Mouse (Mus musculus) adrenal gland, adult 18-20 months (tissue): ENCODE measurements around the gene Pdzd3. TPM values are rescaled to one million over a fixed set of nuclear protein-coding genes. Genes with fewer than 3 reads are reported as not detected.
A peak's percentile ranks its signal among the peaks of the same experiment; 100 is the strongest.
"Not testable (repeated sequence)": the region's sequence is repeated elsewhere in the genome, so short reads cannot be mapped to it uniquely, and the experiment has no call there.

Source experiments
- DNase-seq, 2 experiments: peaks; one replicate each; pipeline ENCODE4 v3.0.0; 2021 to 2022; ENCODE audit warnings: low spot score in 2 of 2
- long read RNA-seq, 2 experiments: library from polyadenylated mRNA; stranded (forward); transcript quantifications; one replicate each; pipeline ENCODE4 v2.0.0; 2021
- total RNA-seq, 2 experiments: library from RNA; stranded (reverse); gene quantifications; 1 replicate in 1 of 2; 2 replicates in 1 of 2; pipeline ENCODE4 v1.2.3; 2021

Gene Pdzd3
- not detected for total RNA-seq
- long read RNA-seq, experiment 1 = 0 reads
- long read RNA-seq, experiment 2 = 0 reads

DNA sequence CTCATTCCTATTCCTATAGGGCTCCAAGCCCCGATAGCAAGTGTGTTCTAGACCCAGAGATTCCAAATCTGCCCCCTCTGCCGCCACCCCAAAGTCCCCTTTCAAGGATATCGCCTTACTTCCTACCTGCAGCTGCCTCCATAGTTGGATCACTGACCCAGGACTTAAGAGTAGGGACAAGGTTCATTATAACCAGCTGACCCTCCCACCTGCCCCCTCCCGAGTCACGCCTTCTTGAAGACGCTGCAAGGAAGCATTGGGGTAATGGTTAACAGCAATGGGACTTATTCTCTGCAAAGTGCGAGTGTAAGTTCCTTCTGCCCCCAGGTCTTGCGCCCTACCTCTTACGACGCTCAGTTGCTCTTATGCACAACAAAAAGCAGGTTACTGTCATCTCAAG lies at the start of gene Pdzd3:
TSS of gene Pdzd3 (minus strand) at position 158 of the 400 bp plus-strand sequence.
- no peak for DNase-seq

DNA sequence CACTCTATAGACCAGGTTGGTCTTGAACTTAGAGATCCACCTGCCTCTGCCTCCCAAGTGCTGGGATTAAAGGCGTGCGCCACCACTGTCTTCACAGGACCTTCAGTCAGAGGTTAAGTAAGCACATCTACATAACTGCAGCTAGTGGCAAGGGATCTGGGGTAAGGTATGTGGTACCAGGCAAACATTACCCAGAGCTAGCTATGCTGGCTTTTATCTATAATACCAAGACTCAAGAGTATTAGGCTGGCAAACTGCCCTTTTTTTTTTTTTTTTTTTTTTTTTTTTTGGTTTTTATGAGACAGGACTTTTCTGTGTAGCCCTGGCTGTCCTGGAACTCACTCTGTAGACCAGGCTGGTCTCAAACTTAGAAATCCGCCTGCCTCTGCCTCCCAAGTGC lies 48.7 kb upstream of the Pdzd3 start:
- DNase-seq = not testable (repeated sequence)

DNA sequence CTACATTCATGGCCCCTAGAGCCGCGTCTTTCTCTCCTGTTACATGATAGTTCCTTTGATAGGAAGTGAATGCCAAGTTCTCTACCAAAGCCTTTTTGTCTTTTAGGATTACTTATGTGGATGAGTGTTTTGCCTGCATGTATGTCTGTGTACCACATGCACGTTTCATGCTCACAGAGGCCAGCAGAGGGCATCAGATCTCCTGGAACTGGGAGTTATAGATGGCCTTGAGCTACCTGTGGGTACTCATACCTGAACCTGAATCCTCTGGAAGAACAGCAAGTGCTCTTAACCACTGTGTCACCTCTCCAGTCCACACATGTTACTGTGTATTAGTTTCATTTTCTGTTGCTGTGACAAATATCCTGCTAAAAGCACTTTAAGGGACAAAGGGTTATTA lies 41.2 kb upstream of the Pdzd3 start:
- DNase-seq = no peak

DNA sequence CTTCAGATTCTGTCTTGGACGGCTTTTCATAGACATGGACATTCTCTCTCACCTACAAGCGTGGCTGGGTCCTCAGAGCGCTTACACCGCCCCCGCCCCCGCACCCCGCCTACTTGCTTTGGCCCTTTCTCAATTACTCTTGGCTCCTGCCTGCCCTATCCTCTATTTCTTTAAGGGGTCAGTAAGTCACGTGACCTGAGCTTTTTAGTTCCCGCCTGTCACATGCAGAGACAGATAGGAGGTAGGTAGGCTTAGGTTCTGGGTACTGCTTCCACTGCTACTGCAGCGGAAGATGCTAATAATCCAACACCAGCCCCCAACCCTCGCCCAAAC lies 37.7 kb upstream of the Pdzd3 start:
- no peak for DNase-seq

DNA sequence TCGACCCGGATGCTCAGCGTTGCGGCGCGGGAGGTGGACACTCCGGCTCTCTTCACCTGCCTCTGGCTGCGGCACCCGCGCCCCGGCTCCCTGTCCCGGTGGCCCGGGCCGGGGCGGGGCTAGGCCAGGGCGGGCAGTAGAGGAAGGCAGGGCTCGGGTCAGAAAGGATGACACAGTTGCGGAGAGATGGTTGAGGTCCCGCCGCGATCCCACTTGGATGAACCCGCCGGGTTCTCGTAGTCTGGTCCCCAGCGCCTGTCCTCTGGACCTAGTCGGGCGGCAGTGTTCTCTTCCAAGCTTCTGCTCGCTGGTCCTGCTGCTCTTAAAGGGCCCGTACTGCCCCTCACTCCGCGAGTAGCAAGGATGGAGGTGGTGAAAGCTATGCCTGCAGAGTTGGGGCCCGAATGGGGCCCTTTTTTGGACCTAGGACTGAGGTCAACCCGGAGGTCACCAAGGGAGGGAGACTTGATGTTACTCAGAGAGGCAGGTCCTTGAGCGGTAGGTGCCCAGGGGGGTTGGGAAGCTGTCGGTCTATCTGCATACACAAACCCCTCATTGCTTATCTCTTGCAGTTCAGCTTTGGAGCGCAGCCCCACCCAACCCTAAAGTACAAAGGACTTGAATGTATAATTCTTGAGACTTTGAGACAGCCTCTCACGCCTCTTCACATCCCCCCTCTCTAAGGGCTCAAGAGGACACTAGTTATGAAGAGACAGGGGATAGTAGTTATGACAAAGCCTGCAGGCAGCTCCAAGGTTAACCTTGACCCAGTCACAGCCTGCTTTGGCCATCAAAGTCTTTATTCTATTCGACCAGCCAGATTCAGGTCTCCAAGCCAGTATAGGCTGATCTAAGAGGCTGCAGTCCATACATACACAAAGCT lies 37.0 kb upstream of the Pdzd3 start, which contains the start of gene Abcg4:
TSS of gene Abcg4 (minus strand) at position 540 of the 883 bp plus-strand sequence.
- DNase-seq = peak; percentile 50 to 58

DNA sequence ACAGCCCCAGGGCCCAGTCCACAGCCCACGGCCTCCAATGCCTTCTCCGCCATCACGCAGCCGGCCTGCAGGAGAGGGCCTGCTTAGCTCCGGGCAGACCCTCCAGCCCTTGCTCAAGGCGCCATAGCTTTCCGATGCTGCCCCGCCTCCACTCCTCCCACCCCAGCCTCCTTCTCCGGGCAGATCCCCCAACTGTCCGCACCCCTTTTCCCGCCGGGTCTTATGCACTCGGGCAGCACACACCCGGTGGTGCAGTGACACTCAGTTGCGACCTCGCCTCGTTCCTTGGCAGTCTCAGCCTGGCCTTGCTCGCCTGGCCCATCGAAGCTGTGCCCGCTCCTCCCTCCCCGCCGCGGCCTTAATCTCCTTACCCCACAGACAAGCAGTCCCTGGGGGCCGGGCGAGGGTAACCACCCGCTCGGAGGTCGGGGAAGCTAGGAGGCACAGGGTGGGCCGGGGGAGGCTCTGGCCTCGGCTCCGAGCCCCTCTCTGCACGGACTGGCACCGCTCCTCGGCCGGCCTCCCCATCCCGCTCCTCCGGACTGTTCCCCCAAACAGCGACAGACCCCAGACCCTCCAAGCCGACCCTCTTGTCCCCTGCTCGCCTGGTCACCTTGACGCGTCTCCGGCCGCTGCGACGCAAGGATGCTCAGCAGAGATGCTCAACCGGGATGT lies 36.3 kb upstream of the Pdzd3 start:
- DNase-seq = peak in 1 of 2 experiments; percentile 50

- no peak for DNase-seq
Measured at GRCm38 (mm10) chr9:44287003-44287400, 35.7 kb upstream of the Pdzd3 start.

DNA sequence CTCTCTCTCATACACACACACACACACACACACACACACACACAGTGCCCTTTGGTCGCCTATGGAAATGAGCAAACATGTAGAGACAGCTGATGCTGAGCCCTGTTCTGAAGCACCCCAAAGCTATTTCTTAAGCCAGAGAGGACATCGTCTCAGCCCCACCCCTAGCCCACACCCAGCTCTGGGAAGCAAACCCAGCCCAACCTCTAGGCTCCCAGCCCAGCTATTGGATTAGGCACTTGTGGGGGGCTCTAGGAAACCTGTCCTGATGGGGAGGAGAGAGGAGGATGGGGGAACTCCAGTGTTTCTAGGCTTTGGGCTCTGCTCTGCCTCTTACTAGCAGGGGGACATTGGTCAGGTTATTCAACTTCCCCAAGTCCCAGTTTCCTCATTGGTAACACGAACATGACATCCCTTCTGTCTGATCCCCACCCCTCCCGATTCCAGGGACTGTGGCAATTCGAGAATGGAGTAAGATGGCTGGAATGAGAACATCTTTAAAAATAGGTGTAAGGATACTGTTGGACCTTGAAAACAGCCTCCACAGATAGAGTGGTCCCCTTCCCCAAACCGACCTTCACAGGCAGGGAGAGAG lies 35.1 kb upstream of the Pdzd3 start:
- no peak for DNase-seq

- DNase-seq = no peak
Measured at GRCm38 (mm10) chr9:44283183-44283582, 31.9 kb upstream of the Pdzd3 start.

- DNase-seq = no peak
Measured at GRCm38 (mm10) chr9:44269973-44270372, 18.7 kb upstream of the Pdzd3 start.

DNA sequence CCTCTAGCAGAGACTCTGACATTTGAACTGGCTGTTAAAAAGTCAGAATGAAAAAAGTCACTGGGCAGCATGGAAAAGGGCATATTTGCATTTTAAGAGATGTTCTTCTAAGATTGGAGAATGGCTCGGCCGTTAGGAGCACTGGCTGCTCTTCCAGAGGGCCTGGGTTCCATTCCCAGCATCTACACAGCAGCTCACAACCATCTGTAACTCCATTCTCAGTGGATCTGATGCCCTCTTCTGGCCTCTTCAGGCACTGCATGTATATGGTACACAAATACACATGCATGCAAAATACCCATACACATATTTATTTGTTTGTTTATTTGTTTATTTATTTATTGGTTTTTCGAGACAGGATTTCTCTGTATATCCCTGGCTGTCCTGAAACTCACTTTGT lies 17.8 kb upstream of the Pdzd3 start:
- DNase-seq = no peak

DNA sequence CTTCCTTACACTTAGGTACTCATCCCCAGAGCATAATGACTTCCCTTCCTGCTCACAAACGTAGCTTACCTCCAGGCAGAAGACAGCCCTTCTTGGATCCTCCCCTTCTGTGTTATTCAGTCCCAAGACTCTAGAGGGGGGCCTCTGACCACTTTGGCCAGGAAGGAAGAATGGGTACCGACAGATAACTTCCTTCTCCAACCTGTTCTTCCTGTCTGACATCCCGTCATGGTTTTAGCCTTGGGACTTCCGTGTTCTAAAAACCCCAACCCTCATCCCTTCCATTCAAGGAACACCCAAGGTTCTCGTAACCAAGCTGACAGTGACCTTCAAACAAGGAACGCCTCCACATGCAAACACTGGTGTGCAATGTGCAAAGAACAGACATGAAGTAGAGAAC lies 17.2 kb upstream of the Pdzd3 start, which contains the start of gene Nlrx1:
TSS of gene Nlrx1 (minus strand) at position 168 of the 400 bp plus-strand sequence.
- no peak for DNase-seq

DNA sequence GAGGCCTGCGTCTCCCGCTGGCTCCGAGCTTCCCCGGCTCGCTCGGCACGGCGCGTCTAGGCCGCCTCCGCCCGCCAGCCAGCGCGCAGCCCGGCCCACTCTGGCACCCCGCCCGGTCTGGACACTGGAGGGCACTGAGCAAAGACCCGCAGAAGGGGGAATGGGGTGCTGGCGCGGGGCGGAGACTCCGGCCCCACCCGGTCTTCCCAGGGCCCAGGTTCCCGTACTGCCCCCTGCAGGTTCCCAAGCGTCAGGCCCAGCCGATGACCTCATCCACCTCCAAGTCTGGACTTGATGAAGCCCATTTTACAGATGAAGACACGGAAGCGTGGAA lies 16.7 kb upstream of the Pdzd3 start:
- DNase-seq = peak; percentile 93

DNA sequence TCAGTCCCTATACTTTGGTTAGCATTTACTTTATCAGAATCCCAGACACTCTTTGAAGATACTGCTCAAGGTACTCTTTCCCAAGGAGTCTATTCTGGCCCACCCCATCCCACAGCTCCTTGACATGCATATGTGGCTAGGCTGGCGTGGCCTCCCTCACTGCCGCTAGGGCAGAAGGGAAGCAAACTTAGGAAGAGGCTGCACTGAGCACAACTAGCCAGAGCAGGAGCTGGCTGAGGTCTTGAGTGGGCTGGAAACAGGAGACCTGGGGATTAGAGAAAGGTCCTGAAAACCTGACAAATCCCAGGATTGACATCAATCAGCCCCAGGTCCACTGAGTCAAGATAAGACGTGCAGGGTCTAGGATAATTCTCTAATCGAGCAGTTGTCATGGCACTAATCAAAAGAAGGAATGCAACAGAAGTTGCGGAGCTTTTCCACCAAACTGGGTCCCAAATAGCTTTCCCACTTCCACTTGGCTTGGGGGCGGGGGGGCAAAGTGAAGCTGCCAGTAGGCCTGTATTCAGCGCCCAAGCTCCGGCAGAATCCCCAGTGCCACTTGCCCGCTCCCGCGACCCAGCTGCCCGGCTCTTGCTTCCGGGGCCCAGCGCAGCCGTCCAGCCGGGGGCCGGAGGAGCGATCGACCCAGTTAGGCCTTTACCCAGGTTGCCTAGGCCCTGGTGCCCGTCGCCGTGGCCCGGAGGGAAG lies 16.2 kb upstream of the Pdzd3 start:
- no peak for DNase-seq

- DNase-seq = no peak
Measured at GRCm38 (mm10) chr9:44266478-44267226, 15.4 kb upstream of the Pdzd3 start.

DNA sequence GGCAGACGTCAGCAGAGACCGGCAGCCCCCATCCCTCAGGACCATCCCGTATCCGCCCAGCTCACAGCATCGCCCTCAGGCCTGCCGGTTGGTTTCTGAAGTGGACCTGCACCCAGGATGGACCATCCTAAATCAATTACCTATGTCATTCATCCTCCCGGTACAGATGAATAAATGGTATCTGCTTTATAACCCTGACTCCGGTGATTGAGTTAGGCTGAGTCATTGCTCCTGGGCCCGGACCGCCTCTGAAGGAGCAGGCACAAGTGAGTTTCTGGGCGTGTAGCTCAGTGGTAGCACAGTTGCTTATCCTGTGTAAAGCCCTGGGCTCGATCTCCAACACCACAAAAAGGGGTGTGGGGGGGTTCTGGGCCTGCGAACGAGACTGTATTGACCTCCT lies 10.1 kb upstream of the Pdzd3 start:
- no peak for DNase-seq

DNA sequence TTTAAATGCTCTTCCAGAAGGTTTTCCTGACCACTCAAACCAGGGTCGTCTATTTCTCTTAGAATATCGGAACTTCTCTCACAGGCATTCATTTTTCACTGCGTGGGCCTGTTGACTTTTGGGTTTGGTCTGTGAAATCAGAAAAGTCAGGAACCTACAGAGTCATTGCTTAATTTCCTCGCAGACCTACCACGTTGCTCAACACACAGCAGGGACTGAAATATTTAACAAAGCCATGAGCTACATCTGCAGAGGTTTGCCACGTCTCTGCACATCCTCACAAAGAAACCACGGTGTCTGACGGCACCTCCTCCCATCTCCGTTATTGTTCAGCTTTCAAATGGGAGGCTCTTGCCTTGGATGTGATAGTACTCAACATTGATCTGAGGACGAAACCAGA lies 7.7 kb upstream of the Pdzd3 start:
- DNase-seq = no peak

GRCm38 (mm10) chr9:44256213-44256612 lies 4.9 kb upstream of the Pdzd3 start:
- DNase-seq = no peak

- no peak for DNase-seq
Measured at GRCm38 (mm10) chr9:44255136-44255521, 3.9 kb upstream of the Pdzd3 start.

- no peak for DNase-seq
Measured at GRCm38 (mm10) chr9:44254508-44255135, 3.4 kb upstream of the Pdzd3 start.
